Mouse (Mus musculus) liver, embryonic 13.5 days (tissue): ENCODE measurements at regions not wholly inside any gene's neighbourhood (a gene's known extent, or its start where the extent isn't known, plus 50 kb on each side); places are given as distances from the start of the nearest gene placed in this dataset.

ENCODE experiments used
- ATAC-seq: fragments of 200-750 bp; cut with Nextera tagmentation; 2 replicates; pipeline ENCODE4 v1.8.0; 2017; ENCODE audit warnings: low read depth, mild to moderate bottlenecking, moderate number of reproducible peaks, moderate library complexity
- DNase-seq: peaks from one replicate; pipeline ENCODE4 v3.0.0; 2022
- H3K27ac ChIP-seq: fragments of 300-500 bp; sonication (generic); 2 replicates; pipeline ENCODE4 v1.5.1; 2015; ENCODE audit warnings: moderate library complexity, mild to moderate bottlenecking, inconsistent platforms
- H3K27me3 ChIP-seq: fragments of 300-500 bp; sonication (generic); 2 replicates; pipeline ENCODE4 v1.6.1; 2015; ENCODE audit warnings: mild to moderate bottlenecking, inconsistent platforms
- H3K36me3 ChIP-seq: fragments of 300-500 bp; sonication (generic); 2 replicates; pipeline ENCODE4 v1.6.1; 2015; ENCODE audit warnings: mild to moderate bottlenecking, inconsistent platforms
- H3K4me1 ChIP-seq: fragments of 300-500 bp; sonication (generic); replicated peaks from 2 replicates; pipeline ENCODE4 v1.6.1; 2015; ENCODE audit warnings: inconsistent platforms
- H3K4me2 ChIP-seq: fragments of 300-500 bp; sonication (generic); 2 replicates; pipeline ENCODE4 v1.6.1; 2015; ENCODE audit warnings: inconsistent platforms, mild to moderate bottlenecking, moderate library complexity
- H3K4me3 ChIP-seq: fragments of 300-500 bp; sonication (generic); replicated peaks from 2 replicates; pipeline ENCODE4 v1.5.1; 2015; ENCODE audit warnings: mild to moderate bottlenecking, inconsistent platforms
- H3K9ac ChIP-seq: fragments of 300-500 bp; sonication (generic); 2 replicates; pipeline ENCODE4 v1.6.1; 2015; ENCODE audit warnings: mild to moderate bottlenecking, inconsistent platforms
- H3K9me3 ChIP-seq: fragments of 300-500 bp; sonication (generic); replicated peaks from 2 replicates; pipeline ENCODE4 v1.6.1; 2016; ENCODE audit warnings: inconsistent platforms
- WGBS: fragments of 180-500 bp; shearing (Covaris S2); methylation state at CpG from one replicate; pipeline ENCODE4 v1.1.7; 2015; ENCODE audit not compliant: insufficient replicate concordance; 5-methylcytosine and 5-hydroxymethylcytosine counted together

- no peaks in the 10 kb centered on the region for H3K4me1 ChIP-seq
- H3K9me3 ChIP-seq: no peaks in the 10 kb centered on the region
- H3K27me3 ChIP-seq: no peaks in the 10 kb centered on the region
- ATAC-seq (no peak), DNase-seq (no peak)
- no peak overlapping the region for H3K9ac ChIP-seq
- H3K27ac ChIP-seq: no peak overlapping the region
- 48% methylated on average over 2 of the region's 2 CpGs for WGBS
- H3K4me3 ChIP-seq: no peak overlapping the region
- no peak overlapping the region for H3K4me2 ChIP-seq
- no peaks in the 10 kb centered on the region for H3K36me3 ChIP-seq
These were observed 376.6 kb upstream of the Cobl start for GRCm38 (mm10) chr11:12841393-12841792.

- no peaks in the 10 kb centered on the region for H3K9me3 ChIP-seq
- H3K9ac ChIP-seq: no peak overlapping the region
- no peak overlapping the region for H3K27ac ChIP-seq
- ATAC-seq (no peak), DNase-seq (no peak)
- 74% methylated on average over 2 of the region's 2 CpGs for WGBS
- no peaks in the 10 kb centered on the region for H3K27me3 ChIP-seq
- no peak overlapping the region for H3K4me2 ChIP-seq
- H3K36me3 ChIP-seq: no peaks in the 10 kb centered on the region
- no peaks in the 10 kb centered on the region for H3K4me1 ChIP-seq
- no peak overlapping the region for H3K4me3 ChIP-seq
These were observed 373.2 kb upstream of the Cobl start for GRCm38 (mm10) chr11:12837920-12838319.

- no peak overlapping the region for H3K4me2 ChIP-seq
- no peak overlapping the region for H3K27ac ChIP-seq
- no peak overlapping the region for H3K9ac ChIP-seq
- WGBS: 38% methylated on average over 2 of the region's 2 CpGs
- ATAC-seq (no peak), DNase-seq (no peak)
- no peaks in the 10 kb centered on the region for H3K36me3 ChIP-seq
- no peaks in the 10 kb centered on the region for H3K4me1 ChIP-seq
- H3K9me3 ChIP-seq: no peaks in the 10 kb centered on the region
- H3K4me3 ChIP-seq: no peak overlapping the region
- no peaks in the 10 kb centered on the region for H3K27me3 ChIP-seq
These were observed 372.6 kb upstream of the Cobl start for GRCm38 (mm10) chr11:12837387-12837786.

GRCm38 (mm10) chr11:12836387-12836786 is 371.6 kb upstream of the Cobl start:
- Histone ChIP-seq H3K4me3 (no peak overlapping the region), H3K27me3 (no peaks in the 10 kb centered on the region), H3K9ac (no peak overlapping the region), H3K36me3 (no peaks in the 10 kb centered on the region), H3K4me2 (no peak overlapping the region), H3K9me3 (no peaks in the 10 kb centered on the region), H3K4me1 (no peaks in the 10 kb centered on the region), H3K27ac (no peak overlapping the region)
- ATAC-seq (no peak), DNase-seq (no peak)

- no peaks in the 10 kb centered on the region for H3K4me1 ChIP-seq
- H3K27me3 ChIP-seq: no peaks in the 10 kb centered on the region
- no peak overlapping the region for H3K4me2 ChIP-seq
- H3K9ac ChIP-seq: no peak overlapping the region
- no peaks in the 10 kb centered on the region for H3K9me3 ChIP-seq
- no peak overlapping the region for H3K27ac ChIP-seq
- DNase-seq (no peak), ATAC-seq (no peak)
- H3K4me3 ChIP-seq: no peak overlapping the region
- no peaks in the 10 kb centered on the region for H3K36me3 ChIP-seq
These were observed 347.3 kb upstream of the Cobl start for GRCm38 (mm10) chr11:12812021-12812420.

GRCm38 (mm10) chr11:12810949-12811881 is 346.5 kb upstream of the Cobl start:
- no peak overlapping the region for H3K4me3 ChIP-seq
- no peaks in the 10 kb centered on the region for H3K9me3 ChIP-seq
- ATAC-seq: no peak
- DNase-seq: no peak
- H3K4me1 ChIP-seq: no peaks in the 10 kb centered on the region
- H3K27me3 ChIP-seq: no peaks in the 10 kb centered on the region
- WGBS: 38% methylated on average over 11 of the region's 11 CpGs
- H3K27ac ChIP-seq: no peak overlapping the region
- H3K36me3 ChIP-seq: no peaks in the 10 kb centered on the region
- H3K9ac ChIP-seq: no peak overlapping the region
- H3K4me2 ChIP-seq: no peak overlapping the region
